Mouse (Mus musculus) adrenal gland, postnatal 36 days (tissue): ENCODE measurements around the gene Dnajb14. TPM values are rescaled to one million over a fixed set of nuclear protein-coding genes. Genes with fewer than 3 reads are reported as not detected.
A peak's percentile ranks its signal among the peaks of the same experiment; 100 is the strongest.
"Not testable (repeated sequence)": the region's sequence is repeated elsewhere in the genome, so short reads cannot be mapped to it uniquely, and the experiment has no call there.

Source experiments
- DNase-seq, 2 experiments: peaks; one replicate each; pipeline ENCODE4 v3.0.0; 2021; ENCODE audit warnings: mixed read lengths in 1 of 2
- total RNA-seq, 2 experiments: library from RNA; stranded (reverse); gene quantifications; 2 replicates each; pipeline ENCODE4 v1.2.3; 2021

The Dnajb14 gene
- total RNA-seq, 2 experiments from 2014 or later, result 20.6 to 21.1 TPM

- peak; percentile 31 to 35 for DNase-seq
Observed at GRCm38 (mm10) chr3:137952914-137953880, 85.7 kb downstream of the Dnajb14 start.

GRCm38 (mm10) chr3:137954256-137954916 is 86.9 kb downstream of the Dnajb14 start:
- no peak for DNase-seq

DNA sequence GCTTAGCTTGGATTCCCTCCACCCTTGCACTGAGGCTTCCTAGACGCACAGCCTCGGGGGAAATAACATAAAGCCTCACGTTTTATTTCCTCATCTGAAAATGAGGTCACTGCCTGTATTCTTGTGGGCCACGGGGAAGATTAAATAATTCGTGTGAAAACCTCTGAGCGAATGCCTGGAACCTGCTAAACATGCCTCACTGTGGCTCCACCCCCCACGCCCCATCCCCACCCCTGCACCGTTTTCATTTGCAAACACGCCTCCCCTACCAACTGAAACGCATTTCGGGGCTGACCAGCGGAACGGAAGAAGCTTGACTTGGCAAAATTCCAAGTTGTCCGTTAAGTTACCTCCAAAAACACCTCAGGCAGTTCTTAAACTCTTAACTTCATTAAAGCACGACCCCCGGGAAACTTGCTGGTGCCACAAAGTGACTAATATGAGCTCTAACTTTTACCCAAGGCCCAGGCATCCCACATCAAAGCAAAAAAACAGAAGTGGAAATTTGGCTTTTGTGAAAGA is 88.1 kb downstream of the Dnajb14 start:
- DNase-seq, result peak in 1 of 2 experiments; percentile 28

GRCm38 (mm10) chr3:137957864-137958263 is 90.4 kb downstream of the Dnajb14 start:
- no peak for DNase-seq

DNA sequence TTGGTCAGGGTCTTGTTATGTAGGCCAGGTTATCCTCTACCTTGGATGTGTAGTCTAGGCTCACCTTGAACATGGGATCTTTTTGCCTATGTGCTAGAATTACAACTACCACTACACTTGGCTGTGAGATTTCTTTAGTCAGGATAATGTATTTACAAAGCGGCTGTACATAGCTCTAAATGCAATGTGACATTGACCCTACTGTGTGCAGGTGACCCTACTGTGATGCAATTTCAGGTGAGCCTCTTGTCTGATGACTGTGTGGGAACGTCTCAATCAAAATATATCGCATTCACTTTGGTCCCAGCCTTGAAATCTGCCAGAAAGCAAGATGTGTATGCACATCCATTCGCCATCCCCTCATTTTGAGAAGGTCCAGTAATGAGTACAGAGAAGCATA is 90.9 kb downstream of the Dnajb14 start:
- no peak for DNase-seq

- DNase-seq, result peak; percentile 18 to 31
Observed at GRCm38 (mm10) chr3:137959456-137959855, 92.0 kb downstream of the Dnajb14 start.

- peak; percentile 31 to 53 for DNase-seq
Observed at GRCm38 (mm10) chr3:137961736-137962385, 94.4 kb downstream of the Dnajb14 start.

DNA sequence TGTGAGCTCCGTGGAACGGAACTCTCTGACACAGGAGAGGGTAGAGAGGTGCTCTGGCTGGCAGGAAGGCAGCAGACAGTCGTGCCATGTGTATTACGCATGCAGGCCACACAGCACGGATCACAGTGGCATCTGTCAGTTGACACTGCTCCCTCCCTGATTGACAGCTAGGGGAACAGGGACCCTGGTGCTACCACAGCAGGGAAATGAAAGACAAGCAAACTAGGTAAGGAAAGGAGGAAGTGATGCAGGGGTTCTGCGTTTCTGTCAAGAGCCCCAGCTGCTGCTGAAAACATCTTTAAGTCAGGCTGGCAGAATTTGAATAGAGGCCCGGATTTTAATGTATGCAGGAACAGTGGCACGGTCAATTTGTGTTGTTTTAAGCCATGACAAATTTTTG is 96.0 kb downstream of the Dnajb14 start:
- no peak for DNase-seq

- DNase-seq, result not testable (repeated sequence)
Observed at GRCm38 (mm10) chr3:137964014-137964413, 96.5 kb downstream of the Dnajb14 start.

Other genes with a start within 250 kb of the Dnajb14 start
- under 1 TPM; 0.36 to 0.89 TPM for gene Ddit4l, start 246.1 kb upstream of the Dnajb14 start, total RNA-seq
- gene Gm21962, start 196.2 kb upstream of the Dnajb14 start, total RNA-seq, result not detected
- 100 to 1,000 TPM; 149 to 188 TPM for gene H2afz, start 3.2 kb upstream of the Dnajb14 start, total RNA-seq
- 10 to 100 TPM; 74.6 to 80.6 TPM for gene Lamtor3, start 50.8 kb downstream of the Dnajb14 start, total RNA-seq
- 1 to 10 TPM; 3.5 to 6.9 TPM for gene Dapp1, start 113.9 kb downstream of the Dnajb14 start, total RNA-seq
- gene 1110002E22Rik, start 197.4 kb downstream of the Dnajb14 start, total RNA-seq, result under 1 TPM in 1 of 2 experiments, not detected in 1; 0.10 TPM
- not detected for gene Gm5105, start 199.7 kb downstream of the Dnajb14 start, total RNA-seq